Mouse (Mus musculus) thymus, adult 2 months (tissue): ENCODE results near the gene Prkca. TPM values are rescaled to one million over a fixed set of nuclear protein-coding genes. Genes with fewer than 3 reads are reported as not detected.

Experiments
- DNase-seq: peaks from one replicate; pipeline ENCODE4 v3.0.0; 2021
- H3K27ac ChIP-seq: fragments of 200-500 bp; 2 replicates; pipeline ENCODE4 v1.5.1; 2012; ENCODE audit warnings: low read length, control low read depth; ENCODE audit not compliant: control insufficient read depth, insufficient read depth
- H3K27me3 ChIP-seq: fragments of 200-500 bp; 2 replicates; pipeline ENCODE4 v1.6.1; 2012; ENCODE audit warnings: mild to moderate bottlenecking, low read length, moderate library complexity, mixed read lengths; ENCODE audit not compliant: control insufficient read depth, insufficient read depth
- H3K36me3 ChIP-seq: fragments of 200-500 bp; 2 replicates; pipeline ENCODE4 v1.6.1; 2012; ENCODE audit warnings: mild to moderate bottlenecking, low read length, moderate library complexity; ENCODE audit not compliant: control insufficient read depth, insufficient read depth
- H3K4me1 ChIP-seq: fragments of 200-500 bp; replicated peaks from 2 replicates; pipeline ENCODE4 v1.6.1; 2012; ENCODE audit warnings: low read length; ENCODE audit not compliant: control insufficient read depth, insufficient read depth
- H3K4me3 ChIP-seq: fragments of 200-500 bp; 2 replicates; pipeline ENCODE4 v1.5.1; 2012; ENCODE audit warnings: mild to moderate bottlenecking, low read length, control low read depth, moderate library complexity; ENCODE audit not compliant: control insufficient read depth, insufficient read depth
- CTCF ChIP-seq: fragments of 200-500 bp; IDR thresholded peaks from 2 replicates; pipeline ENCODE4 v1.5.1; 2012; ENCODE audit warnings: mild to moderate bottlenecking, control low read depth, low read length, moderate library complexity, borderline replicate concordance; ENCODE audit not compliant: control insufficient read depth, poor library complexity, insufficient read depth; ENCODE audit errors: extremely low read depth
- POLR2A ChIP-seq: fragments of 200-500 bp; IDR thresholded peaks from 2 replicates; pipeline ENCODE4 v1.6.1; 2012; ENCODE audit warnings: mild to moderate bottlenecking, low read length, control low read depth, moderate library complexity; ENCODE audit not compliant: control insufficient read depth, poor library complexity, insufficient read depth; ENCODE audit errors: extremely low read depth
- WGBS: fragments of 180-500 bp; shearing (Covaris S2); methylation state at CpG from one replicate; pipeline ENCODE4 v1.1.7; 2018; 5-methylcytosine and 5-hydroxymethylcytosine counted together
- polyA plus RNA-seq: library from polyadenylated mRNA; depleted of rRNA; stranded (reverse); fragments of >200 nt; gene quantifications from 2 replicates; pipeline ENCODE4 v1.2.3, GENCODE M21; 2012

Prkca gene
- polyA plus RNA-seq, 1 experiment: 11.0 TPM

- no peaks in the 10 kb centered on the region for H3K36me3 ChIP-seq
- H3K4me1 ChIP-seq: peaks cover 5% of the 10 kb centered on the region
- DNase-seq: no peak
- TF ChIP-seq POLR2A (no peak), CTCF (no peak)
- no peak overlapping the region for H3K27ac ChIP-seq
- H3K27me3 ChIP-seq: no peaks in the 10 kb centered on the region
- no peak overlapping the region for H3K4me3 ChIP-seq
These were observed 48.4 kb downstream of the Prkca start for GRCm38 (mm10) chr11:108295373-108295772.

- Histone ChIP-seq H3K36me3 (no peaks in the 10 kb centered on the region), H3K4me3 (no peak overlapping the region), H3K27ac (no peak overlapping the region), H3K4me1 (peaks cover 5% of the 10 kb centered on the region), H3K27me3 (no peaks in the 10 kb centered on the region)
- WGBS: 94% methylated on average over 12 of the region's 12 CpGs
- TF ChIP-seq CTCF: no peak
- TF ChIP-seq POLR2A: no peak
- DNase-seq: no peak
These were observed 49.4 kb downstream of the Prkca start for GRCm38 (mm10) chr11:108294305-108294813.

DNA sequence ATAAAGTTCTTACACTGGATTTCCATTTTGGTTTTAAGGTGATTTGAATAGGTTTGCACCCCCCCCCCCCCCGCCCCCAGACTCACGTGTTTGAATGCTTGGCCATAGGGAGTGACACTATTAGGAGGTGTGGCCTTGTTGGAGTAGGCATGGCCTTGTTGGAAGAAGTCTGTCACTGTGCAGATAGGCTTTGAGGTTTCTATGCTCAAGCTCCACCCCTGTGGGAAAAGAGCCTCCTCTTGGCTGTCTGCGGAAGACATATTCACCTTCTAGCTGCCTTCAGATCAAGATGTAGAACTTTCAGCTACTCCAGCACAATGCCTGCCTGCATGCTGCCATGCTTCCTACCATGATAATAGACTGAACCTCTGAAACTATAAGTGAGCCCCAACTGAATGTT, 49.9 kb downstream of the Prkca start:
- peaks cover 5% of the 10 kb centered on the region for H3K4me1 ChIP-seq
- H3K27me3 ChIP-seq: no peaks in the 10 kb centered on the region
- H3K4me3 ChIP-seq: no peak overlapping the region
- H3K27ac ChIP-seq: no peak overlapping the region
- no peak for TF ChIP-seq CTCF
- no peak for TF ChIP-seq POLR2A
- 54% methylated on average over 3 of the region's 3 CpGs for WGBS
- DNase-seq: no peak
- no peaks in the 10 kb centered on the region for H3K36me3 ChIP-seq

DNA sequence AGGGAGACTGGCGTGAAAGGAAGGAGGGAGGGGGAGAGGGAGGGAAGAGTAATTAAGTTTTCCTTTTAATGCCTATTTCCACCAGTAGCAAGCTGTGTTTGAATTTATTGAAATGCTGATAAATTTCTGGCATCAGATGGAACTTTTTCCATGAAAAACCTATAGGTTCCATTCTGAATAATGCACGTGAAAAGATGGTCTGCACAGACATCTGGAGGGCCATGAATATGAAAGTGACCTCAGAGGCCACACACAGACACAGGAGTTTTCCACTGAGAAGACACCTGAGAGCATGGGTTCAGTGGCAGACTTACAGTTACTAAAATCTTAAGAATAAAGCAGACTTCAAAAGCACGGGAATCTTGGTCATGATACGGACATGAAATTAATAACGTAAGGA, 54.5 kb downstream of the Prkca start:
- Histone ChIP-seq H3K27me3 (no peaks in the 10 kb centered on the region), H3K36me3 (no peaks in the 10 kb centered on the region), H3K4me3 (no peak overlapping the region), H3K4me1 (peaks cover 5% of the 10 kb centered on the region), H3K27ac (no peak overlapping the region)
- WGBS: 89% methylated on average over 5 of the region's 5 CpGs
- DNase-seq: no peak
- TF ChIP-seq POLR2A (no peak), CTCF (no peak)

- H3K4me1 ChIP-seq: peaks cover 5% of the 10 kb centered on the region
- WGBS: 39% methylated on average over 2 of the region's 2 CpGs
- H3K4me3 ChIP-seq: no peak overlapping the region
- DNase-seq: no peak
- no peaks in the 10 kb centered on the region for H3K27me3 ChIP-seq
- no peaks in the 10 kb centered on the region for H3K36me3 ChIP-seq
- TF ChIP-seq CTCF (no peak), POLR2A (no peak)
- H3K27ac ChIP-seq: no peak overlapping the region
These were observed 56.4 kb downstream of the Prkca start for GRCm38 (mm10) chr11:108287321-108287720.

DNA sequence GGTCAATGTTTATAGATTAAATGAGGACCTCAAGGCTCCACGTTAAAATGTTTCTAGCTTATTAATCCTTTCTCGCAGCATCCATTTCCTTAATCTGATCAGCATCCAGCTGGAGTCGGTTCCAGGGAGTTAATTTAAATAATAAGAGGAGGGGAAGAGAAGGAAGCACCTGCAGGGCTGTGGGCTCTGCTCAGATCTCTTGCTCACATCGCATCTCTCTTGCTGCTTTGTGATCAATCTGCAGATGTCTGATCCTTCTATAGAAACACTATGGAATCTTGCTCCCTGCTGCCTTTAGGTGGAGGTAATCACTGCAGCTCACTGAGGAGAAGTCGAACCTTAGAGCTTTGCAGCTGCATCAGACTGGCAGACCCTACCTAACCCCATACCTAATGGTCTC, 58.7 kb downstream of the Prkca start:
- TF ChIP-seq CTCF (no peak), POLR2A (no peak)
- WGBS: 49% methylated on average over 5 of the region's 5 CpGs
- H3K36me3 ChIP-seq: no peaks in the 10 kb centered on the region
- no peak overlapping the region for H3K4me3 ChIP-seq
- H3K4me1 ChIP-seq: no peaks in the 10 kb centered on the region; the same call in 1 of the 2 replicates
- no peak overlapping the region for H3K27ac ChIP-seq
- no peak for DNase-seq
- no peaks in the 10 kb centered on the region for H3K27me3 ChIP-seq
